Mouse (Mus musculus): ENCODE measurements around the gene Inpp4b.

DNA sequence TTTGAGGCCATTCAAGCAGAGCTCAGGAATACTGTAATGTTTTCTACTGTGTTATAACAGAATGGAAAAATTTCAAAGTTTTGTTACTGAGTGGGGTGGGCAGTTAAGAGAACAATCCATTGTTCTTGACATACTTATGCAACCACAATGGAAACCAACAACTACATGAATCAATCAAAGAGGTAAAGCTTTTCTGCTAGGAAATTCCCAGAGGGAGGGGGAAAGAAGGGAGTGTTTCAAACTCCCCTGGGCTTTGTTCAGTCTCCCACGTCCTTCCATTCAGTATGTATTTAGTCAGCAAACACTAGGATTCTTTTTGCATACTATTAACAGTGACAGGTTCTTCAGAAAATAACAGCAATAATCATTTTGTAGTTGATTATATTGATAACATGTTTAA is 517.4 kb downstream of the Inpp4b start:
- TF ChIP-seq CTCF (IDR thresholded peaks at IDR 0.05; ENCODE audit: borderline replicate concordance, extremely low read depth, insufficient read depth, insufficient read length) (no peak), POLR2A (IDR thresholded peaks at IDR 0.05; ENCODE audit: borderline replicate concordance, extremely low read depth, insufficient read depth, insufficient read length, poor library complexity, severe bottlenecking) (no peak)
